Mouse (Mus musculus): Measurements from ENCODE around the gene Il22ra1.
"Not testable (repeated sequence)": the region's sequence is repeated elsewhere in the genome, so short reads cannot be mapped to it uniquely, and the experiment has no call there.

Il22ra1 gene

DNA sequence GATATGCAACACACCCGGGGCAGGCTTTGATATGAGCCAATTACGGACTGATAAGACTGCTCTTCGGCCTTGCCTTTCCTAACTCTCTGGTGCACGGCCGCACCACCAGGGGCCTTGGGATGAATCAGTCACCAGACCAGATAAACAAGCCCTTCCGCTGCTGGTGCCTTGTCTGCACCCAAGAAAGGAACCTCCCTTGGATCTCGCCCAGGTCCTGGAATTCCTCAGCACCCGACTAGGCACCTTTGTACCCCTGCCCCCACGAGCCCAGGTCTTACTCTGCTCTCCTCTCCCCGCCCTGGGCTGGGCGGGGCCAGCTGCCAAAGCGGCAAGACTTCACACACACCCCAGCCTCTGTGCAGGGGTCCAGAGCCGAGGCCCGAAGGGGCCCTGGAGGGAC, at the start of gene Il22ra1:
TSS of gene Il22ra1 (plus strand) at position 356 of the 400 bp plus-strand sequence.
- in situ Hi-C loops (cut with MboI; ENCODE audit: unreplicated experiment in 2 of 2), result no loop called here

DNA sequence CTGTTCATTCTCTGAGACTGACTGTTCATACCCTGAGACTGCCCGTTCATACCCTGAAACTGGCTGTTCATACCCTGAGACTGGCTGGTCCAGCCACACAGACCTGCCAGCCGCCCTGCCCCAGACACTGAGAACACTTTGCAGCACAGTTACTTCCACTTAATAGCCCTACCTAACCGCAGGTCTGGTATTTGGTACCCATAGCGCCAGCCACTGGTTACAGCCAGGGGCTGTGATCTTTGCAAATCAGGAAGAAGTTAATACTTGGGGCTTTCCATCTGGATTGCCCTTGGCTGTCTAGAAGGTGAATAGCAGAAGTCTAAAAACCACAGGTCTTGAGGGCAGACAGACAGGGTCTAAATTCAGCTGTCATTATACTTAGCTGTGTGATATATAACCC, 48.7 kb upstream of the Il22ra1 start:
- in situ Hi-C loops (cut with MboI; ENCODE audit: unreplicated experiment in 2 of 2), result no loop called here

DNA sequence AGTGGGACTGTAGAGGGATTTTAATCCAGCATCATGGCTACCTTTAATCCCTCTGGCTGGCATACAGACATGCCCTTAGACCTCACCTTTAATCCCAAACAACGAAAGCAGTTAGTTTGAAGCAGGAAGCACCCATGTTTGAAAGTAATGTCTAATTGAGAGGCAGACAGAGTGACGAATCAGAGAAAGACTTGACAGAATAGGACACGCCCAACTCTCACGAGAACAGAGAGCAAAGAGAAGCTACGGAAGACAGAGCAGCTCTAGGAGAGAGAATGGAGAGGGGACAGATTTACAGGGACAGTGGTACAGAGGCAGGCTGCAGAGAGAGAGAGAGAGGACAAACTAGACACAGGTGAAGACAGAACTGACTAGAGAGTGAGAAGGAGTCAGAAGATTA, 46.2 kb upstream of the Il22ra1 start:
- in situ Hi-C loops (cut with MboI; ENCODE audit: unreplicated experiment in 2 of 2), result loop anchor here in 1 of 2 experiments (10.0 kb wide), 1 partner anchor 263 kb away; the partner anchor contains the start of gene Hmgcl

DNA sequence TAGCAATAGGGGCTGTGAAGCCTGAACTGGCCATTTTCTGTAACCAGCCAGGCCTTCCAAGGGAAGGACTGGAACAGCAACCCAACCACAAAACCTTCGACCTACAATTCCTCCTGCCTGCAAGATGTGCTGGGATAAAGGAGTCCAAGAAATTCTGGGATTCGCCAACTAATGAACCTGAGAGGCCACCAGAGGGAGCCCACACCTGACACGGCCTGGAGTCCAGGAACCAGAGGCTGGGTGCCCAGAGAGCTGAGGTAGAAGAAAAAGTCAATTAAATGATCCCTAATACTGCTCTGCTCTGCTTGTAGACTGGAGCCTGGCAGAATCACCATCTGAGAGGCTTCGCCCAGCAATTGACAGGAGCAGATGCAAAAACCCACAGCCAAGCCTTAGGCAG, 44.4 kb upstream of the Il22ra1 start:
- in situ Hi-C loops (cut with MboI; ENCODE audit: unreplicated experiment in 2 of 2), result loop anchor here in 1 of 2 experiments (10.0 kb wide), 1 partner anchor 261 kb away; the partner anchor contains the start of gene Hmgcl

DNA sequence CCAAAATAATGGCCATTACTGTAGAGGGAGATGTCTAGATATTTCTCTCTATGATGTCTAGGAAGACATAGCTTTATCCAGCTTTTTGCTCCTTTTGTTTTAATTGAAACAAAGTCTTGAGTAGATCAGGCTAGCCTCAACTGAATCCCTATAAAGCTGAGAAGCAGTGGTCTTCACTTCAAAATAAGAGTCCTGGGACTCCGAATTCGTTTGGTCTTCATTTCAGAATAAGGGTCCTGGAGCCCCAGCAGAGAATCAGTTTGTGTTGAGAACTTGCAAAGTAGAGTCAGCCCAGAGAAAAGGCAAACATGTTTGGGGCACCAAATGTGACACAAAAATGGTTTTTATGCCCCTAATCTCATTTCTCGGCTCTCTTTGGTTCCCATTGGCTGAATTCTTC, 43.2 kb upstream of the Il22ra1 start:
- in situ Hi-C loops (cut with MboI; ENCODE audit: unreplicated experiment in 2 of 2), result loop anchor here in 1 of 2 experiments (10.0 kb wide), 1 partner anchor 260 kb away; the partner anchor contains the start of gene Hmgcl

DNA sequence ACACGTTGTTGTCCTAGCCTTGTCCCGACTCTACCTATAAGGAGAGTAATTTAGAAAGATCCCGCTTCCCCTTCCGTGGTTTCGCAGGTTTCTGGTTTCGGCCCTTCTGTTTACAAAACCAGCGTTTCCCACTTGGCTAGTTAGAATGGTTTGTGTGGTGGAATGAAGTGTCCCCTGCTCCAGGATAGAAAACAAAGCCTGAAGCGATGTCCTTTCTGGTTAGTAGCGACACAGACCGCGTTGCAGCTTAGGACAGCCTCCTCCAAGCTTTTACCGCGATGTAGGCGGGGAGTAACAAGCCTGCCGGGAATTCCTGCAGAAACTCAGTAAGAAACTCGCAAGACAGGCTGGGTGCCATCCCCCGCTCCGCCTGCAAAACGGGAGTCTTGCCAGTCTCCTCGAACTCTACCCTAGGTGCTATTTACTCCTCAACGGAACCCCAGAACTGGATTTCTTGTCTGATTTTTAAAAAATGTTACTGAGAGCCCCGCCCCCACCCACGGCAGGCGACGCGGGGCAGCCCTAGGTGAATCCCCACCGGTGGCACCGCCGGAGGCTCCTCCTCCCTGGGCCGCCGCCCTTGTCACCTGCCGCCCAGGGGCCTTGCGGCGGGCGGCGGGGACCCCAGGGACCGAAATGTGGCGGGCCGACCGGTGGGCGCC, 41.9 kb upstream of the Il22ra1 start, which contains the start of gene Ifnlr1:
TSS of gene Ifnlr1 (plus strand) at position 382 of the 662 bp plus-strand sequence.
- in situ Hi-C loops (cut with MboI; ENCODE audit: unreplicated experiment in 2 of 2), result loop anchor here in 1 of 2 experiments (10.0 kb wide), 1 partner anchor 259 kb away; the partner anchor contains the start of gene Hmgcl

DNA sequence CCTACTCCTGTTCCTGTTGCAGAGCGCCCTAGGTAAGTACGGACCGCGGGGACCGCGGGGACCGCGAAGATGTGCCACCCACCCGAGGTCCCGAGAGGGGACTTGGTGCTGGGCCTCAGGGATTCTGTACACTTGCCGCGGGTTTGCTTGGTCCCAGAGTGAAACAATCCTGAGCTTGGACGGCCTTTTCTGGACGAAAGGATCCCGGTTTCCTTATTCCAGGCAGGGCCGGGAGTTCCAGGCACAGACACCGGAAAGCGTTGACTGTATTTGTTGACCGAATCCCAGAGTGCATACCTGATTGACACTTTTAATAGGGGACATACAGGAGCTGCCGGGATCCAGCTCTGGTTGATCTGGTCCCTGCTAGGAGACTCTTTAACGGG, 41.4 kb upstream of the Il22ra1 start:
- in situ Hi-C loops (cut with MboI; ENCODE audit: unreplicated experiment in 2 of 2), result loop anchor here in 1 of 2 experiments (10.0 kb wide), 1 partner anchor 258 kb away; the partner anchor contains the start of gene Hmgcl

DNA sequence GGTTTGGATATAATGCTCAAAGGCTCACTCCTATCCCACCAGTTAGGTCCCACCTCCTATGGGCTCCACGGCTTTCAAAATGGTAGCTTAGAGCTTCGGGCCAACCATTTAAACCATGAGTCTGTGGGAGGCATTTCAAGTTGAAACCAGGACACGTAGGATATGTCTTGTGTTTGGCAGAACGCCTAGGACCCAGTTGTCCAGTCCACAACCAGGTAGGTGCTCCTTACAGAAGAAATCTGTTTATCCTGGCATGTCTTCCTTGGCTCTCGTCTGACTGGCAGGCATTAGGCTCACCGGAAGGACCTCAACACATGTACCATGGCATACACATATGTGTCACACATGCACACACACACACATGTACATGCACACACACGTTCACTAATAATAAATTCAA, 38.2 kb upstream of the Il22ra1 start:
- in situ Hi-C loops (cut with MboI; ENCODE audit: unreplicated experiment in 2 of 2), result loop anchor here in 1 of 2 experiments (10.0 kb wide), 1 partner anchor 255 kb away; the partner anchor contains the start of gene Hmgcl

DNA sequence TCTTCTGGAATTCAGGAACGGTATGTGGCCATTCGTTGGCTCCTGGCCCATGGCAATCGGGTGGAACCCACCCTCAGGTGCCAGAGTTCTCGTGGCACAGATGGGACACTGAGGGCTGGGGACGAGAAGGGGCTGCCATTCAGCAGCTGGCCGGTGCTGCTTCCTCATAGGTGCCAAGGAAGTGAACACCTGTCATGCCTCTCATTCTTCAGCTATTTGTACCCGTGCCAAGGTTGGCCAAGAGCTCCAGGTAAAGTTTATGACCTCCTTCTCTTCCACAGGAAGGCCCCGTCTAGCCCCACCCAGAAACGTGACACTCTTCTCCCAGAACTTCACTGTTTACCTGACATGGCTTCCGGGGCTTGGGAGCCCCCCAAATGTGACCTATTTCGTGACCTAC, 37.7 kb upstream of the Il22ra1 start:
- in situ Hi-C loops (cut with MboI; ENCODE audit: unreplicated experiment in 2 of 2), result no loop called here

DNA sequence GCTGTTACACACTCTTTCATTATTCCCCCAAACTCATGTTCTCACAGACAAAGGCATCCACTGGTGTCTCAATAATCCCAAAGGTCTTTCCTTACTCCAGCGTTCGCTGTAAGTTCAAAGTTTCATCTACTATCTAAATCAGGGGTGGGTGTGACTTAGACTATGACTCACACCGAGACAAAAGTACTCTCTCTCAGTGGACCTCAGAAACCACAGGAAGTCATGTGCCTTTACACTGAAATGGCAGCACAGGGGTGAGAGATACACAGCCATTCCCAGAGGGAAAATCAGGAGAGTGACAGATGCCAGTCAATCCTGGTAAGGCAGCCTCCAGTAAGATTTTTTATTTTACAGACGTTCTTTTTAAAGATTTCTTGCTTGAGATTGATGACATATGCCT, 35.1 kb upstream of the Il22ra1 start:
- in situ Hi-C loops (cut with MboI; ENCODE audit: unreplicated experiment in 2 of 2), result no loop called here

DNA sequence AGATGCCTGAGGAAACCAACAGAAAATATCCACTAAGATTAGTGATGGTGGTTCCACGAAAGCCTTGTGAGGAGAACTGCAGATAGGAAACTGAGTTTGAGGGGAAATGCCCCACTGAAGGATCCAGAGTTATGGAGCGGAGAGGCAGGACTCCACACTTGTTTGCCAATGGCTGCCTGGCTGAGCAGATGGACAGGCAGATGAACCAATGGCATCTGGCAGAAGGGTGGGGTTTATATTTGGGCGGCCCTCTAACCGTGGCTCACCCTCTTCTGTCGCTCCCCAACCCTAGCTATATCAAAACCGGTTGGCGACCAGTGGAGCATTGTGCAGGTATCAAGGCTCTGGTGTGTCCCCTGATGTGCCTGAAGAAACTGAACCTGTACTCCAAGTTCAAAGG, 29.5 kb upstream of the Il22ra1 start:
- in situ Hi-C loops (cut with MboI; ENCODE audit: unreplicated experiment in 2 of 2), result no loop called here

DNA sequence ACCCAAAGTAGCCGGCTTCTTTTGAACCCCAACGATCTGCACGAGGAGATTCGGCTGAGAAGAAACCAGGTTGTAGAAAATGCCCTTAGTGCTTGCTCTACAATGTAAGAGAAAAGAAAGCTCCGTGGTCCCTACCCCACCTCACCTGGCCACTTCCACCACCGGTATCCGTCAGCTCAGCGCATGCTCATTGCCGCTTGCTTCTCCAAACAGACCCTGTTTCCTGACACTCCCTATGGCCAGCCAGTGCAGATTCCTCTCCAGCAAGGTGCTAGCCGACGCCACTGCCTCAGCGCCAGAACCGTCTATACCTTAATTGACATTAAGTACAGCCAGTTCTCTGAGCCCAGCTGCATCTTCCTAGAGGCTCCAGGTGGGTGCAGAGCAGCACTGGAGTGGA, 24.5 kb upstream of the Il22ra1 start:
- in situ Hi-C loops (cut with MboI; ENCODE audit: unreplicated experiment in 2 of 2), result no loop called here

DNA sequence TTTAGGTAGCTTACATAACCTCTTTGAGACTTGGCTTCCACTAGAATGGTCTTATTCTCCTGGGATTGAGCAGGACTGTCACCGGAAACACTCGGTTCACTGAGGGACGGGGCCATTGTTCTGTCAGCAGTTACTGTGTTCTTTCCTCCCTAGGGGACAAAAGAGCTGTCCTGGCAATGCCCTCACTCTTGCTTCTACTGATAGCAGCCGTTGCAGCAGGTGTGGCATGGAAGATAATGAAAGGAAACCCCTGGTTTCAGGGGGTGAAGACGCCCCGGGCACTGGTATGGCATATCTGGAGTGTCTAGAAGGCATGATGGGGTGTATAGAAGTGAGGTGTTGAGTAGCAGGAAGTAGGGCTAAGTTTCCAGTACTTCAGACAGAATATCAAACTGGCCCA, 24.0 kb upstream of the Il22ra1 start:
- in situ Hi-C loops (cut with MboI; ENCODE audit: unreplicated experiment in 2 of 2), result no loop called here

DNA sequence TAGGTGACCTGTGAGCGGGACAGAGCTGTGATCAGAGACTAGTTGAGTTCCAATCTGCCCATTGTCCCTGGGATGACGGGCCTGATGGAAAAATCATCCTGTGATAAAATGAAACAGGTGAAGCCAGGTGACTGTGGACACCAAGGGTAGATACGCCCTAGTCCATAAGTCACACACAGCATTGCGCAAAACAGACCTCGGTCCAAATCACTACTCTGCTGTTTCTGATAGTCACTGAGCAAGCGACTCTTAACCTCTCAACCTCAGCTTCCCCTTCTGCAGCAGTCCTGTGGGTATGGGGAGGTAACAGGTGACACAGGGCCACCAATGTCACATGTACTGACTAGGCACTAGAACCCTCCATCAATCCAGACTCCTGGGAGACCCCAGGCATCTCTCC, 21.9 kb upstream of the Il22ra1 start:
- in situ Hi-C loops (cut with MboI; ENCODE audit: unreplicated experiment in 2 of 2), result no loop called here

DNA sequence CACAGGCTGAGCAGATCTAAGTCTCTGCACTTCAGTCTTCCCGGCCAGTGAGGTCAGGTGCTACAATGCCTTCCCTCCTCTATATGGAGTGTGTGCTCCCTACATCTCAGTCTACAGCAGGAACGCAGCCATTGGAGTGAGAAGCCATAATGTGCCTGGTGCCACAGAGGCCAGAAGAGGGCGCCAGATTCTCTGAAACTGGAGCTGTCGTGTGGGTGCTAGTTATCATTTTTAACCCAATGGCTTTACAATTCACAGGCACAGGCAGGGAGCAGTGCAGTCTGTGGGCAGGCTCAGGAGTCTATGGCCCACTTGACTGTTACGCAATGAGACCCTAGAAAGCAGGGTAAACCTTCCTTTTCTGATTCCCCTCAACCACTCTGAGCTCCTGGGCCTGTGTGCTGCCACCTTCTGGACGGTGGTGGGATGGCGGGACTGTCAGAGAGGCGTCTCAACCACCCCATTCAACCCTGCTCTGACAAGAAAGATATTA, 18.9 kb upstream of the Il22ra1 start:
- in situ Hi-C loops (cut with MboI; ENCODE audit: unreplicated experiment in 2 of 2), result no loop called here

DNA sequence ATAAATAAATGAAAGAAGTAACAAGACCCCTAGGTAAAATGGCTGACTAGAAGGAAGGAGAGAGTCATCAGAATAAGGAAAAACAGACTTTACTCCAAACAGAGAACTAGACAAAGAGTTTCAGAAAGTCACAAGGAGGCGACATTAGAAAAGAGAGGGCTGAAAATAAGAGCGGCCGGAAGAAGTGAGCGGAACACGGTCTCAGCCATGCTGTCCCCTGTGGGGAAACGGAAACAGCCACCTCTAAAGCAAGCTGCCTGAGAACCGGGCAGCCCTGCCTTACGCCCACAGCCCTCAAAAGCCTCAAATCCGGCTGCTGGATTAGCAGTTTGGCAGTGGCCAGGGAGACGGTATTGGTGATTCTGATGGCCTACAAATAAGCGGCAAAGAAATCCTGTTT, 18.4 kb upstream of the Il22ra1 start:
- in situ Hi-C loops (cut with MboI; ENCODE audit: unreplicated experiment in 2 of 2), result no loop called here

DNA sequence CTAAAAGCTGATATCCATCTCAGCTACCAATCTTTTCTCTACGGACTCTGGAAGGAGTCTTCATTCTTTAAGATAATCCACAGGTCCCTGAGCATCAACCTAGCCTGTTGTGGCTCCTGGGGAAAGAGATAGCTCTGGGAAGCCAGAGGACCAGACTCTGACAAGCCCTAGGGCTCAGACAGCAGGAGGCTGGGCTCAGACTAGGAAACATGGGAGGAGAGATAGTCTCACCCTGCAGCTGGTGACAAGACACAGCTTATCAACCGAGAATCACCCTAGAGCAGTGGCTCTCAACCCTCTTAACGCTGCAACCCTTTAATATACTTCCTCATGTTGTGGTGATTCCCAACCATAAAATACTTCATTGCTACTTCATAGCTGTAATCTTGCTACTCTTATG, 17.6 kb upstream of the Il22ra1 start:
- in situ Hi-C loops (cut with MboI; ENCODE audit: unreplicated experiment in 2 of 2), result no loop called here

DNA sequence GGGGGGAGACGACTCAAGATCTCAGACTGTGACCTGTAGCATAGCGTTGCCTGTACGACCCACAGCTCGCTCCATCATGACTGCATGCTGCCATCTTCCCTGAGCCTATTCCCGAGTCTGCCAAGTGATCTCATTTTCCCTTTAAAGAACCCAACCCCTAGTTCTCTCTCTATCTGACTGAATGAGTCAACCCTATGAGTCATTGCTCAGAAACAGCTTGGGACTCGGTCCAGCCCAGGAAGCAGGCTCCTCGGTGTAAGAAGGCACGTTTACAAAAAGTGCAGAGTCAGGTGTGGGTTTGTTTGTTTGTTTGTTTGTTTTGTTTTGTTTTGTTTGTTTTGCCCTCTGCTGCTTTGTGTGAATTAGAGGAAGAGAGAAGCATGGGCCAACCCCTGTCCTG, 13.2 kb upstream of the Il22ra1 start:
- in situ Hi-C loops (cut with MboI; ENCODE audit: unreplicated experiment in 2 of 2), result no loop called here

DNA sequence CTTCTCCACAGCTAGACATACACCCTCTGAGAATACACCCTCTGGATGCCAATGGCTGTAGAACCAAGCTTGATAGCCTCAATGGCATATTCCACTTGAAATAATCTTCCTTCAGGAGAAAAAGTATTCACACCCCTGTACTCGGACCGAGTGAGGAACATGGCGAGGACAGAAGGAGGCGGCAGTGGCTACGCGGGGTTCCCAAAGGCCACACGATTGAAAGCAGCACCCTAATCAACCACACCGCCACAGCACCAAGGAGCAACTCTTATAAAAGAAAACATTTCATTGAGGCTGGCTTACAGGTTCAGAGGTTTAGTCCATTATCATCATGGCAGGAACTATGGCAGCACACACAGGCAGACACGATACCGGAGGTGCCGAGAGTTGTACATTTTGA, 11.5 kb upstream of the Il22ra1 start:
- in situ Hi-C loops (cut with MboI; ENCODE audit: unreplicated experiment in 2 of 2), result not testable (repeated sequence)

DNA sequence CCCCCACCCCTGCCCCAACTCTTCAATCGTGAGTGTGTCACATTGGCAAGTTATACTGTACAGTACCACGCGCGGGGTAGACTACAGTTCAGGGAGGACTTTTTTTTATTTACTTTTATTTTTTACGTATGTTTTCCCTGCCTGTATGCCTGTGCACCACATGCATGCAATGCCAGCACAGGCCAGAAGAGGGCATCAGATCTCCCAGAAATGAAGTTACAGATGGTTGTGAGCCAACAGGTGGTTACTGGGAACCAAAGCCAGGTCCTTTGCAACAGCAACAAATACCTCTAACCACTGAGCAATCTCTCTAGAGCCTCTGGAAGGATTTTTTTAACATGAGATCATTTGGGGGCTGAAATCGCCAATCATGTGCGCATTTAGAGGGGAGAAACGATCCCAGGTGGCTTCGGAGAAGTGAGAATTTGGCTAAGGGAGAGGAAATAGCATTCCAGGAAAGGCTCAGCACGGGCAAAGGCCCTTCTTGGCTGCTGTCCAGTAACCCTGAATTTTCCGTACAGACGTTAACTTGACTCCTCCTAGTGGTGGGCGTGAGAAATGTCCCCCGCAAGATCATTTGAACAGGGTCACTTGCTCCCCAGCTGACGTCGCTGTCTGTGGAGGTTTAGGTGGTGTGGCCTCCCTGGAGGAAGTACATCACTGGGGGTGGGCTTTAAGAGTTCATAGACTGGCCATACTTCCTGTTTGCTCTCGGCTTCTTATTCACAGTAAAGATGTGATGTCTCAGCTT, 5.3 kb upstream of the Il22ra1 start:
- in situ Hi-C loops (cut with MboI; ENCODE audit: unreplicated experiment in 2 of 2), result no loop called here

DNA sequence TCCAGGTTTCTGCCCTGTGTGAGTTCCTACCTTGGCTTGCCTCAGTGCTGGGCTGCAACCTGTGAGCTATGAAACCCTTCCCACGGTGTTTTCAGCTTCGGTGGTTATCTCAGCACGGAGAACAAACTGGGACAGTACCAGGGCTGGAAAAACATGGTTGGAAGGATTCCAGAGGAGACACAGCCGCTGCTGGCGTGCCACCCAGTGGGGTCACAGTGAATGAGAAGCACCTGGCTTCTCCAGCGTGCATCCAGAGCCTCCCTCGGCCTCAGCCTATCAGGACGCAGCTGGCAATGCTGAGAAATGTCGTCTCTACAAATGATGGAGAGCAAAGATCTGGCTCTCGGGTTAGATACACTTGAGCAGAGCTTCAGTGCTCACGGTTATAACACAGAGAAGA, 1.6 kb upstream of the Il22ra1 start:
- in situ Hi-C loops (cut with MboI; ENCODE audit: unreplicated experiment in 2 of 2), result no loop called here

DNA sequence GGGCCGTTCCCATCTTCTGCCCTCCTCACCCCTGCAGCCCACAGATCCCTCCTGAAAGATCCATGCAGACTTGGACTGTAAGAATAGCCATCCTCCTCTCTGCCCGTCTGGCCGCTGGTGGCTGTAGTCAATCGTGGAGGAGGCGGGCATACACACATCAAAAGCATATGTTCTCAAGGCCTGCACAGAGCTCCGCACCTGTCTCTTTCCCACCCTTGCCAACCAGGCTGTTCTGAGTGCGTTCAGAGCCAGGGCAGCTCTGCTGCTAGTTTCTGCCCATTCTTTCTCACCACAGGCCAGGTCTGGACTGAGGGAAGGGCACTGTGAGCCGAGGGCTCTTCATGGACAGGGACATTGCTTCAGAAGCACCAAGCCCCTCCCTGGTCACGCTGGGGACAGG, 2.2 kb downstream of the Il22ra1 start:
- in situ Hi-C loops (cut with MboI; ENCODE audit: unreplicated experiment in 2 of 2), result no loop called here

All from v-Abl transformed pro-B cells (cell line).